Mouse (Mus musculus): ENCODE measurements at regions not wholly inside any gene's neighbourhood (a gene's known extent, or its start where the extent isn't known, plus 50 kb on each side); places are given as distances from the start of the nearest gene placed in this dataset.

- WGBS = 85% methylated on average over 1 of the region's 1 CpGs
- Histone ChIP-seq H3K9me3 (no peaks in the 10 kb centered on the region), H3K4me3 (no peak overlapping the region), H3K36me3 (no peaks in the 10 kb centered on the region), H3K4me2 (no peak overlapping the region), H3K27ac (no peak overlapping the region), H3K27me3 (no peaks in the 10 kb centered on the region), H3K9ac (no peak overlapping the region), H3K4me1 (peaks cover 23% of the 10 kb centered on the region; the same call in 1 of the 2 replicates)
- no peak for ATAC-seq (ENCODE audit: borderline replicate concordance, extremely low read depth, low FRiP score, low TSS enrichment)
Observed at GRCm38 (mm10) chr11:44163748-44164147, 236.1 kb upstream of the Il12b start.

GRCm38 (mm10) chr11:44164186-44164585 is 235.7 kb upstream of the Il12b start:
- no peaks in the 10 kb centered on the region for H3K27me3 ChIP-seq
- no peaks in the 10 kb centered on the region for H3K9me3 ChIP-seq
- no peak for ATAC-seq (ENCODE audit: borderline replicate concordance, extremely low read depth, low FRiP score, low TSS enrichment)
- H3K9ac ChIP-seq = no peak overlapping the region
- 52% methylated on average over 2 of the region's 2 CpGs for WGBS
- H3K4me3 ChIP-seq = no peak overlapping the region
- no peak overlapping the region for H3K4me2 ChIP-seq
- peaks cover 23% of the 10 kb centered on the region; the same call in 1 of the 2 replicates for H3K4me1 ChIP-seq
- H3K27ac ChIP-seq = no peak overlapping the region
- no peaks in the 10 kb centered on the region for H3K36me3 ChIP-seq

GRCm38 (mm10) chr11:44167724-44168500 is 232.0 kb upstream of the Il12b start:
- no peak for ATAC-seq (ENCODE audit: borderline replicate concordance, extremely low read depth, low FRiP score, low TSS enrichment)
- Histone ChIP-seq H3K9me3 (no peaks in the 10 kb centered on the region), H3K9ac (no peak overlapping the region), H3K27me3 (no peaks in the 10 kb centered on the region), H3K4me3 (no peak overlapping the region), H3K4me2 (no peak overlapping the region), H3K27ac (no peak overlapping the region), H3K4me1 (0 out of 2 replicates have a peak, but pooled peaks cover 5% of the 10 kb centered on the region), H3K36me3 (no peaks in the 10 kb centered on the region)
- WGBS = 41% methylated on average over 6 of the region's 6 CpGs

GRCm38 (mm10) chr11:44172478-44172877 is 227.4 kb upstream of the Il12b start:
- H3K9ac ChIP-seq = no peak overlapping the region

GRCm38 (mm10) chr11:44173196-44173595 is 226.7 kb upstream of the Il12b start:
- Histone ChIP-seq H3K36me3 (no peaks in the 10 kb centered on the region), H3K4me3 (no peak overlapping the region), H3K27ac (no peak overlapping the region), H3K27me3 (no peaks in the 10 kb centered on the region), H3K9ac (no peak overlapping the region), H3K4me2 (no peak overlapping the region), H3K4me1 (0 out of 2 replicates have a peak, but pooled peaks cover 2% of the 10 kb centered on the region), H3K9me3 (no peaks in the 10 kb centered on the region)
- 85% methylated on average over 1 of the region's 1 CpGs for WGBS
- no peak for ATAC-seq (ENCODE audit: borderline replicate concordance, extremely low read depth, low FRiP score, low TSS enrichment)

More at GRCm38 (mm10) chr11:44172478-44172877, 227.4 kb upstream of the Il12b start:
- Histone ChIP-seq H3K36me3 (no peaks in the 10 kb centered on the region), H3K27me3 (no peaks in the 10 kb centered on the region), H3K4me2 (no peak overlapping the region), H3K4me3 (no peak overlapping the region), H3K27ac (no peak overlapping the region), H3K9me3 (no peaks in the 10 kb centered on the region), H3K4me1 (0 out of 2 replicates have a peak, but pooled peaks cover 5% of the 10 kb centered on the region)
- WGBS = 61% methylated on average over 4 of the region's 4 CpGs
- ATAC-seq (ENCODE audit: borderline replicate concordance, extremely low read depth, low FRiP score, low TSS enrichment) = no peak

- no peaks in the 10 kb centered on the region for H3K27me3 ChIP-seq
Observed at GRCm38 (mm10) chr11:44174548-44174947, 225.3 kb upstream of the Il12b start.

GRCm38 (mm10) chr11:44179711-44180110 is 220.2 kb upstream of the Il12b start:
- Histone ChIP-seq H3K36me3 (no peaks in the 10 kb centered on the region), H3K27me3 (no peaks in the 10 kb centered on the region), H3K4me1 (no peaks in the 10 kb centered on the region), H3K9me3 (no peaks in the 10 kb centered on the region), H3K9ac (no peak overlapping the region), H3K4me2 (no peak overlapping the region), H3K27ac (no peak overlapping the region), H3K4me3 (no peak overlapping the region)
- WGBS = 82% methylated on average over 3 of the region's 3 CpGs
- no peak for ATAC-seq (ENCODE audit: borderline replicate concordance, extremely low read depth, low FRiP score, low TSS enrichment)

More at GRCm38 (mm10) chr11:44174548-44174947, 225.3 kb upstream of the Il12b start:
- H3K9ac ChIP-seq = no peak overlapping the region
- no peak for ATAC-seq (ENCODE audit: borderline replicate concordance, extremely low read depth, low FRiP score, low TSS enrichment)
- 68% methylated on average over 2 of the region's 2 CpGs for WGBS
- no peak overlapping the region for H3K27ac ChIP-seq
- H3K36me3 ChIP-seq = no peaks in the 10 kb centered on the region
- H3K4me1 ChIP-seq = no peaks in the 10 kb centered on the region
- H3K4me3 ChIP-seq = no peak overlapping the region
- H3K9me3 ChIP-seq = no peaks in the 10 kb centered on the region
- no peak overlapping the region for H3K4me2 ChIP-seq

GRCm38 (mm10) chr11:44183823-44184222 is 216.0 kb upstream of the Il12b start:
- ATAC-seq (ENCODE audit: borderline replicate concordance, extremely low read depth, low FRiP score, low TSS enrichment) = no peak
- H3K9me3 ChIP-seq = no peaks in the 10 kb centered on the region
- H3K36me3 ChIP-seq = no peaks in the 10 kb centered on the region
- no peak overlapping the region for H3K9ac ChIP-seq
- H3K4me3 ChIP-seq = no peak overlapping the region
- 0 out of 2 replicates have a peak, but pooled peaks cover 5% of the 10 kb centered on the region for H3K4me1 ChIP-seq
- no peaks in the 10 kb centered on the region for H3K27me3 ChIP-seq
- WGBS = 81% methylated on average over 3 of the region's 3 CpGs
- no peak overlapping the region for H3K4me2 ChIP-seq
- no peak overlapping the region for H3K27ac ChIP-seq

GRCm38 (mm10) chr11:44185218-44185890 is 214.5 kb upstream of the Il12b start:
- WGBS = 51% methylated on average over 9 of the region's 9 CpGs
- no peak overlapping the region for H3K9ac ChIP-seq
- H3K4me2 ChIP-seq = no peak overlapping the region
- H3K36me3 ChIP-seq = no peaks in the 10 kb centered on the region
- H3K4me1 ChIP-seq = 0 out of 2 replicates have a peak, but pooled peaks cover 5% of the 10 kb centered on the region
- H3K9me3 ChIP-seq = no peaks in the 10 kb centered on the region
- no peaks in the 10 kb centered on the region for H3K27me3 ChIP-seq
- H3K27ac ChIP-seq = no peak overlapping the region
- ATAC-seq (ENCODE audit: borderline replicate concordance, extremely low read depth, low FRiP score, low TSS enrichment) = peak; percentile 49; the same call in 1 of the 2 replicates
- H3K4me3 ChIP-seq = no peak overlapping the region

GRCm38 (mm10) chr11:44188202-44188601 is 211.7 kb upstream of the Il12b start:
- 40% methylated on average over 2 of the region's 2 CpGs for WGBS
- no peak for ATAC-seq (ENCODE audit: borderline replicate concordance, extremely low read depth, low FRiP score, low TSS enrichment)
- Histone ChIP-seq H3K9me3 (no peaks in the 10 kb centered on the region), H3K36me3 (no peaks in the 10 kb centered on the region), H3K27ac (no peak overlapping the region), H3K4me1 (0 out of 2 replicates have a peak, but pooled peaks cover 5% of the 10 kb centered on the region), H3K27me3 (no peaks in the 10 kb centered on the region), H3K9ac (no peak overlapping the region), H3K4me2 (no peak overlapping the region), H3K4me3 (no peak overlapping the region)

GRCm38 (mm10) chr11:44193806-44194205 is 206.1 kb upstream of the Il12b start:
- Histone ChIP-seq H3K9me3 (no peaks in the 10 kb centered on the region), H3K27ac (no peak overlapping the region), H3K4me2 (no peak overlapping the region), H3K27me3 (no peaks in the 10 kb centered on the region), H3K36me3 (no peaks in the 10 kb centered on the region), H3K4me3 (no peak overlapping the region), H3K9ac (no peak overlapping the region), H3K4me1 (no peaks in the 10 kb centered on the region)
- WGBS = 79% methylated on average over 9 of the region's 9 CpGs
- ATAC-seq (ENCODE audit: borderline replicate concordance, extremely low read depth, low FRiP score, low TSS enrichment) = no peak

- H3K27me3 ChIP-seq = no peaks in the 10 kb centered on the region
- H3K4me3 ChIP-seq = no peak overlapping the region
- ATAC-seq (ENCODE audit: borderline replicate concordance, extremely low read depth, low FRiP score, low TSS enrichment) = no peak
- H3K4me1 ChIP-seq = no peaks in the 10 kb centered on the region
- 44% methylated on average over 2 of the region's 2 CpGs for WGBS
- no peak overlapping the region for H3K4me2 ChIP-seq
- H3K36me3 ChIP-seq = no peaks in the 10 kb centered on the region
- H3K27ac ChIP-seq = no peak overlapping the region
- no peaks in the 10 kb centered on the region for H3K9me3 ChIP-seq
- no peak overlapping the region for H3K9ac ChIP-seq
Observed at GRCm38 (mm10) chr11:44202716-44203115, 197.1 kb upstream of the Il12b start.
